ENCODE assay signal across 9 mouse cellular contexts in the genomic region with DNA sequence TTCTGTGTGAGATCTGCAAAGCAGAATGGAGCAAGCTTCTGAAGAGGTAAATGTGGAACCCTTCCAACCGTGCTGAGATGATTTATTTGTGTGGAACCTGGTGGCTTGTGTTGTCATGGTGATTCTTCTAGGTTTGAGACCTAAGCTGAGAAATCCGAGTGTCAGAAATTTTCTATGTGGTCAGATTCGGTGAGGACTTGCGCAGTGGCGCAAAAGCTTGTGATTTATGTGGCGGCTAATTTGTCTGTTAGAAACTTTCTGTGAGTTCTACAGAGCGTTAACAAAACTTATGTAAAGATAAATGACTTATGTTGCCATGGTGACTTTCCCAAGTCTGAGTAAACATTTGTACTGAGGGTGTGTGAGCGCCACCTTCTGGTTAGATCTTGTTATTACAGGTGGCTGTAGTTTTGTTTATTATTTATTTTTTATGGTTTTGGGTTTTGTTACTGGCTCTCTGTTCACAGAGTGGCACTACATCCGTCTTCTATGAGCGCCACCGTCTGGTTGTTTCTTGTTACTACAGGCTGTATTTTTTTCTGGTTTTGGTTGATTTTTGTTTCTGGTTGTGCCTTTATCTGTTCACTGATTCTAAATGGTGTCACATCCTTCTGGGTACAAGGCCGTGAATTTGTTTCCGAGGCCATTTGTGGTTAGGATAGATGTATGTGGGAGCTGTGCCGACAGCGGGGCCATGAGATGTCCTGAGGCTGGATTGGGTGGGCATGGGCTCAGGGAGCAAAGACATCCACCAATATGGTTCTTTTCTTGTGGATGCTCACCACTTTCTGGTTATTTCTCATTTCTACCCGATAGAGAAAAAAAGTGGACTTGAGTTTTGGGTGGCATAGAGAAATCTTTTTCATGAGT. TPM values are rescaled to one million over a fixed set of nuclear protein-coding genes. Genes with fewer than 3 reads are reported as not detected.
DNase-seq lines count a peak whose midpoint lies in the region; ATAC-seq lines count a peak whose summit lies in the region.
"Had no signal": no experiment of that assay in that cellular context is flagged by ENCODE, and none has a peak within 500 bp of the region (broad histone marks: within the 10 kb centered on the region; RNA-seq: fewer than 3 reads in every experiment).

No protein-coding gene starts in this region.

- H3K27ac ChIP-seq in liver, embryonic 11.5 days (ENCODE audit: low read depth, low read length) = no peak overlapping the region
- H3K27ac ChIP-seq: liver, embryonic 13.5 days had no signal

- no peaks in the 10 kb centered on the region; the same call in 1 of the 2 replicates for H3K9me3 ChIP-seq in liver, embryonic 11.5 days (ENCODE audit: control insufficient read depth, low read length)

- no peak overlapping the region for H3K4me2 ChIP-seq in liver, embryonic 11.5 days
- H3K4me2 ChIP-seq: liver, embryonic 13.5 days had no signal

- no peak overlapping the region for H3K4me3 ChIP-seq in liver, embryonic 11.5 days (ENCODE audit: low read depth, low read length)
- H3K4me3 ChIP-seq: liver, embryonic 13.5 days had no signal

- no peaks in the 10 kb centered on the region for H3K27me3 ChIP-seq in liver, embryonic 11.5 days (replicated peaks; ENCODE audit: control insufficient read depth, insufficient read depth, low read length)
- H3K27me3 ChIP-seq: liver, embryonic 13.5 days had no signal

- ATAC-seq in liver, embryonic 11.5 days (replicated peaks; ENCODE audit: low FRiP score) = peak; percentile 13; the same call in 1 of the 2 replicates
- peak; percentile 70 to 74 for ATAC-seq in hematopoietic stem cell, adult 5-6 weeks (replicated peaks in 1 of 2; ENCODE audit: insufficient read depth in 1 of 2, low FRiP score in 2 of 2, low TSS enrichment in 1 of 2, low read depth in 1 of 2, poor library complexity in 2 of 2, severe bottlenecking in 2 of 2)

- H3K9ac ChIP-seq in liver, embryonic 11.5 days (ENCODE audit: low read depth, low read length) = no peak overlapping the region
- H3K9ac ChIP-seq: liver, embryonic 13.5 days had no signal

- 49% methylated on average over 16 of the region's 16 CpGs for WGBS in liver, embryonic 11.5 days

- H3K4me1 ChIP-seq in liver, embryonic 11.5 days (replicated peaks; ENCODE audit: control insufficient read depth, insufficient read depth, low read length) = no peaks in the 10 kb centered on the region
- H3K4me1 ChIP-seq: liver, embryonic 13.5 days had no signal

- H3K36me3 ChIP-seq in liver, embryonic 11.5 days (ENCODE audit: control insufficient read depth, insufficient read depth, low read length) = no peaks in the 10 kb centered on the region
- H3K36me3 ChIP-seq: liver, embryonic 13.5 days had no signal

- DNase-seq in liver, embryonic 11.5 days (ENCODE audit: low spot score) = no peak
- DNase-seq in liver = no peak
- DNase-seq in cerebellum, postnatal 25 days = peak; percentile 4 to 26
- peak; percentile 38 for DNase-seq in layer of hippocampus, adult 11-12 months (ENCODE audit: low spot score)
- DNase-seq in lung, postnatal 25 days (ENCODE audit: low spot score) = peak; percentile 18
- DNase-seq in right cerebral cortex, postnatal 25 days = peak; percentile 22
- no peak for DNase-seq in thymus, postnatal 36 days
- DNase-seq: liver, embryonic 13.5 days had no signal

RNA-seq across cellular contexts. Expression of a gene that starts 29.3 kb away (rescaled TPM):
- not detected in 2 replicates for polyA plus RNA-seq in liver, embryonic 11.5 days (2014; fragmentation: Nextera tagmentation; extraction: Ambion mirVana)
- not detected in 2 replicates for total RNA-seq in hematopoietic stem cell, adult 5-6 weeks (2017)
- polyA plus RNA-seq: liver, embryonic 13.5 days had no signal

Comparison
In these comparisons a context has a peak if more than half of its experiments do, and no peak if none do; other contexts are left out.
1. DNase-seq: peak in cerebellum, postnatal 25 days (2 of 2), layer of hippocampus, adult 11-12 months (single experiment), lung, postnatal 25 days (single experiment) and right cerebral cortex, postnatal 25 days (single experiment); none in liver, embryonic 11.5 days (single experiment), liver (single experiment) and thymus, postnatal 36 days (0 of 2).